Mouse (Mus musculus): ENCODE measurements around the gene Rpsa.

The Rpsa gene

DNA sequence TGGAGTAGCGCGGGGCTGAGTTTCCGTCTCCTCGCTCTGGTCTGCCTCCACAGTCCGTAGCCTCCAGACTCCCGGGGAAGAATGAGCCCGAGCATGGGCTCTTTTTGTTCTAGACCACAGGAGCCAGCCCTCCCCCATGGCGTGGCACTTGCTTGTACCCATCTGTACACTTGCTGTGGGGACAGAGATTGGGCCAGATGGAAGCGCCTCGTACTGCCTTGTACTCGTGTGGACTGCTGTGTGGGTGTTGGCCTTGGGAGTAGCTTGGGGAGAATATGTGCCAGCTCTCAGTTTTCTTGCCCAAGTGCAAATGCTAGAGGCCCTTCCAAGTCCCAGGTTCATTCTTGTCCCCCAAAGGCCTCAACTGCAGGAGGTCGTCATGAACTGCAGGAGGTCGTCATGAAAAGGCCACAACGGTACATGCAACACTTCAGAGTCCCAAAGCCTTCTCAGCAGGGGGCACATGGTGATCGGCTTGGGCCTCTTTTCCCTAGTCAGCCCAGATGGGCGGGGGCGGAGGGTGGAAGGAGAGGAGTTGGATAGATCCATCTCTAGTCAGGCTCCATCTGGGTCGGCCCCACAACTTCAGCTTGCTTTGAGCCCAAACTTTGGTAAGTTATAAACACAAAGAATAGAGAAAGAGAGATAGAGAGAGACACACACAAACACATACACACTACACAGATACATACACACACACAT lies 47.1 kb downstream of the Rpsa start:
- no peak for DNase-seq

DNA sequence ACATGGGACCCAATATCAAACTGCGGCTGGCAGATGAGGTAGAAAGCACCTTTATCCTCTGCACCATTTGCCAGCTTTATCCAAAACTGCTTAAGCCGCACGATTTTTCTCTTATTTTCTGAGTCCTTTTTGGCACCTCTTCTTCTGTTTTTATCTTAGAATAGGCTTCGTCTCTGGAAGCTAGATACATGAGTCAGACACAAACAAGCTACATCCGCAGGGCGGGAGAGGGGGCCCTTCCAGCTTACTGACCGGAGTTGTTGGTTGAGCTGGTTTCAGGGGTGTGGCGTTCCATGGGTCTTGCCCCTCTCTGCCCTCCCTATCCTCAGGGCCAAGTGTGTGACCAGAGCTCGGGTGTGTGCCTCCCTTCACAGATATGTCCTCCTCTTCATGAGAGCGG lies 51.3 kb downstream of the Rpsa start:
- DNase-seq, result no peak
